Mouse (Mus musculus) limb, embryonic 14.5 days (tissue): ENCODE results near the gene Slc16a8. TPM values are rescaled to one million over a fixed set of nuclear protein-coding genes. Genes with fewer than 3 reads are reported as not detected.
A peak's percentile ranks its signal among the peaks of the same experiment; 100 is the strongest.

Experiments used
- ATAC-seq: fragments of 200-750 bp; cut with Nextera tagmentation; 2 replicates; pipeline ENCODE4 v1.8.0; 2017; ENCODE audit warnings: low read depth, moderate number of reproducible peaks, moderate TSS enrichment; ENCODE audit not compliant: low FRiP score
- DNase-seq: peaks from one replicate; pipeline ENCODE4 v3.0.0-alpha.2; 2015; ENCODE audit warnings: low spot score
- H3K27ac ChIP-seq: fragments of 300-500 bp; sonication (generic); replicated peaks from 2 replicates; pipeline ENCODE4 v1.5.1; 2014; ENCODE audit warnings: low read depth, mild to moderate bottlenecking, low read length, moderate library complexity, mixed read lengths
- H3K27me3 ChIP-seq: fragments of 300-500 bp; sonication (generic); 2 replicates; pipeline ENCODE4 v1.6.1; 2014; ENCODE audit warnings: low read length, mixed read lengths; ENCODE audit not compliant: control insufficient read depth, insufficient read depth
- H3K36me3 ChIP-seq: fragments of 300-500 bp; sonication (generic); 2 replicates; pipeline ENCODE4 v1.6.1; 2014; ENCODE audit warnings: mild to moderate bottlenecking, low read length, moderate library complexity, mixed read lengths; ENCODE audit not compliant: control insufficient read depth, insufficient read depth
- H3K4me1 ChIP-seq: fragments of 300-500 bp; sonication (generic); 2 replicates; pipeline ENCODE4 v1.6.1; 2014; ENCODE audit warnings: antibody characterized with exemption, low read length, mixed read lengths; ENCODE audit not compliant: control insufficient read depth, insufficient read depth
- H3K4me2 ChIP-seq: fragments of 300-500 bp; sonication (generic); replicated peaks from 2 replicates; pipeline ENCODE4 v1.6.1; 2014; ENCODE audit warnings: low read depth, mild to moderate bottlenecking, low read length, moderate library complexity; ENCODE audit not compliant: severe bottlenecking
- H3K4me3 ChIP-seq: fragments of 300-500 bp; sonication (generic); replicated peaks from 2 replicates; pipeline ENCODE4 v1.5.1; 2014; ENCODE audit warnings: low read length
- H3K9ac ChIP-seq: fragments of 300-500 bp; sonication (generic); 2 replicates; pipeline ENCODE4 v1.6.1; 2014; ENCODE audit warnings: mild to moderate bottlenecking, low read depth, low read length, moderate library complexity; ENCODE audit not compliant: severe bottlenecking
- H3K9me3 ChIP-seq: fragments of 300-500 bp; sonication (generic); 2 replicates; pipeline ENCODE4 v1.6.1; 2016; ENCODE audit warnings: low read length; ENCODE audit not compliant: control insufficient read depth
- POLR2A ChIP-seq: fragments of 200-500 bp; IDR thresholded peaks from 2 replicates; pipeline ENCODE4 v1.8.0; 2012; ENCODE audit warnings: inconsistent platforms, mild to moderate bottlenecking, moderate library complexity, borderline replicate concordance; ENCODE audit not compliant: insufficient read depth, insufficient read length; ENCODE audit errors: extremely low read depth
- WGBS: fragments of 180-500 bp; shearing (Covaris S2); extraction: QIAGEN DNeasy Blood & Tissue Kit; methylation state at CpG from one replicate; pipeline ENCODE4 v1.1.7; 2014; 5-methylcytosine and 5-hydroxymethylcytosine counted together
- polyA plus RNA-seq, 2 experiments: library from polyadenylated mRNA; depleted of rRNA in 1 of 2; stranded (reverse) in 1 of 2; unstranded in 1 of 2; fragments of >200 nt; fragmentation: Nextera tagmentation in 1 of 2; extraction: Ambion mirVana in 1 of 2; gene quantifications; 2 replicates each; pipeline versions ENCODE4 v1.2.1 to v1.2.3; 2012 to 2014

The Slc16a8 gene
- polyA plus RNA-seq, 2 experiments: 0.16 to 0.51 TPM

DNA sequence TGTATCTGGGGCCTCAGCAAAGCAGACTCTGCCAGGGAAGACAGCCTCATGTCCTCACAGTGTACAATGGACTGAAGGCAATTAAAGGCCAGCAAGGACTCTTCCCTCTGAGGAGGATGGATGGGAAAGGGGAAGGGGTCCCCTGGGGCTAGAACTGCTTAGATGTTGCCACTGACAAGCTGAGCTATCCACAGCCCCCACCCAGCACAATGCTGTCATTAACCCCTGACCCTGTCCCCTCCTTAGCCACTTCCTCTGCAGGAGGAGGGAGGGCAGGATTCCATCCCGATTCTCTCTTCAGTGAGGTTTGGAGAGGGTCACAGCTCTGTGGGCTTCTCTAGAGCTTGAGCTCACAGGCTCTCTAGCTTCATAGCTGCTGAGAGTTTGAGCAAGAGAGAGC, 35.0 kb downstream of the Slc16a8 start:
- DNase-seq: peak; percentile 13
- TF ChIP-seq POLR2A: no peak
- no peak for ATAC-seq
- no peaks in the 10 kb centered on the region for H3K27me3 ChIP-seq
- no peak overlapping the region for H3K27ac ChIP-seq
- no peak overlapping the region for H3K4me3 ChIP-seq
- H3K4me1 ChIP-seq: no peaks in the 10 kb centered on the region
- H3K9ac ChIP-seq: no peak overlapping the region
- H3K4me2 ChIP-seq: no peak overlapping the region
- 0% methylated on average over 1 of the region's 1 CpGs for WGBS
- no peaks in the 10 kb centered on the region for H3K9me3 ChIP-seq
- H3K36me3 ChIP-seq: no peaks in the 10 kb centered on the region

GRCm38 (mm10) chr15:79216191-79216590, 38.4 kb downstream of the Slc16a8 start:
- Histone ChIP-seq H3K4me3 (no peak overlapping the region), H3K9me3 (no peaks in the 10 kb centered on the region), H3K27ac (no peak overlapping the region), H3K4me1 (no peaks in the 10 kb centered on the region), H3K36me3 (no peaks in the 10 kb centered on the region), H3K9ac (no peak overlapping the region), H3K4me2 (no peak overlapping the region), H3K27me3 (no peaks in the 10 kb centered on the region)
- 73% methylated on average over 3 of the region's 3 CpGs for WGBS
- no peak for TF ChIP-seq POLR2A
- ATAC-seq: no peak
- no peak for DNase-seq

- Histone ChIP-seq H3K27me3 (no peaks in the 10 kb centered on the region), H3K36me3 (no peaks in the 10 kb centered on the region), H3K9me3 (no peaks in the 10 kb centered on the region), H3K4me1 (no peaks in the 10 kb centered on the region), H3K9ac (no peak overlapping the region), H3K4me3 (no peak overlapping the region), H3K4me2 (no peak overlapping the region), H3K27ac (no peak overlapping the region)
- TF ChIP-seq POLR2A: no peak
- DNase-seq (no peak), ATAC-seq (no peak)
- WGBS: 72% methylated on average over 6 of the region's 6 CpGs
Measured at GRCm38 (mm10) chr15:79213591-79213990, 41.0 kb downstream of the Slc16a8 start.

- H3K4me2 ChIP-seq: no peak overlapping the region
- DNase-seq (no peak), ATAC-seq (no peak)
- no peak overlapping the region for H3K9ac ChIP-seq
- H3K4me1 ChIP-seq: no peaks in the 10 kb centered on the region
- TF ChIP-seq POLR2A: no peak
- H3K36me3 ChIP-seq: no peaks in the 10 kb centered on the region
- 83% methylated on average over 26 of the region's 26 CpGs for WGBS
- H3K27me3 ChIP-seq: no peaks in the 10 kb centered on the region
- 0 out of 2 replicates have a peak overlapping the region, but pooled peaks have one; percentile 33 for H3K27ac ChIP-seq
- no peak overlapping the region for H3K4me3 ChIP-seq
- H3K9me3 ChIP-seq: no peaks in the 10 kb centered on the region
Measured at GRCm38 (mm10) chr15:79212750-79213446, 41.7 kb downstream of the Slc16a8 start.

DNA sequence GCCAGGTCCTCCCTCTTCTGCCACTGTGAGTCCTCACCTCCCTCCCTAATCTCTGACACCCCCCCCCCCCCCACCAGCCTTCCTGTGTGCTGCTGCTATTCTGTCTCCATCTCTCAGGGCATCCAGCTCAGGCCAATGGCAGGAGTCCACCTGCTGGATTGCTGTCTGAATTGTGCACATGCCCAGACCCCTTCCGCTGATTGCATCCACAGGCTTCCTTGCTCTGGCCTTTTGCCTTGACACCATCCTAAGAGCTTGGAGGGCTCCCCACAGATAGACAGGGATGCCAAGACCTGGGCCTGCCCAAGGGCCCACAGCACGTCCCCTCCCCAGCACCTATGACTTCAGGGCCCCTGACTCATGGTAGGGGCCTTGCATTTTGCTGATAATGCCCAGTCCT, 44.2 kb downstream of the Slc16a8 start:
- WGBS: 79% methylated on average over 1 of the region's 2 CpGs
- no peak for TF ChIP-seq POLR2A
- no peaks in the 10 kb centered on the region for H3K9me3 ChIP-seq
- ATAC-seq: no peak
- no peak overlapping the region for H3K4me2 ChIP-seq
- H3K27ac ChIP-seq: no peak overlapping the region
- H3K27me3 ChIP-seq: no peaks in the 10 kb centered on the region
- DNase-seq: no peak
- H3K4me3 ChIP-seq: no peak overlapping the region
- H3K4me1 ChIP-seq: no peaks in the 10 kb centered on the region
- H3K9ac ChIP-seq: no peak overlapping the region
- no peaks in the 10 kb centered on the region for H3K36me3 ChIP-seq
